Mouse (Mus musculus) myocyte (in vitro differentiated cells): ENCODE data around the gene Scoc. TPM values are rescaled to one million over a fixed set of nuclear protein-coding genes. Genes with fewer than 3 reads are reported as not detected.

Experiments used
- H3K27me3 ChIP-seq: one replicate; pipeline ENCODE4 v1.6.1; 2011; ENCODE audit not compliant: control insufficient read depth, insufficient read depth, insufficient read length
- H3K36me3 ChIP-seq: one replicate; pipeline ENCODE4 v1.6.1; 2011; ENCODE audit not compliant: control insufficient read depth, insufficient read depth
- H3K4me2 ChIP-seq: one replicate; pipeline ENCODE4 v1.6.1; 2011; ENCODE audit warnings: low read depth, control low read depth
- H3K4me3 ChIP-seq: one replicate; pipeline ENCODE4 v1.5.1; 2011; ENCODE audit warnings: mild to moderate bottlenecking, control low read depth, moderate library complexity
- H3K79me2 ChIP-seq: one replicate; pipeline ENCODE4 v1.6.1; 2011; ENCODE audit not compliant: control insufficient read depth, insufficient read depth
- H3ac ChIP-seq: one replicate; pipeline ENCODE4 v1.6.1; 2011; ENCODE audit not compliant: control insufficient read depth, insufficient read length
- CEBPB ChIP-seq: IDR thresholded peaks from 2 replicates; pipeline ENCODE4 v1.6.1; 2011; ENCODE audit warnings: mild to moderate bottlenecking, moderate library complexity; ENCODE audit not compliant: poor library complexity, insufficient read depth, severe bottlenecking
- E2F4 ChIP-seq: IDR thresholded peaks from one replicate; pipeline ENCODE4 v1.6.1; 2011; ENCODE audit warnings: mild to moderate bottlenecking, control low read depth, moderate library complexity; ENCODE audit not compliant: insufficient read depth
- MAX ChIP-seq: IDR thresholded peaks from one replicate; pipeline ENCODE4 v1.6.1; 2011; ENCODE audit warnings: low read depth, mild to moderate bottlenecking, control low read depth
- MYOD1 ChIP-seq, 3 experiments: IDR thresholded peaks; one replicate each; pipeline ENCODE4 v1.6.1; 2011; ENCODE audit warnings: control low read depth in 2 of 3, low read depth in 2 of 3, mild to moderate bottlenecking in 2 of 3, moderate library complexity in 1 of 3; ENCODE audit not compliant: insufficient read length in 2 of 3, control insufficient read depth in 1 of 3
- POLR2A ChIP-seq: IDR thresholded peaks from one replicate; pipeline ENCODE4 v1.6.1; 2011; ENCODE audit warnings: low read depth, mild to moderate bottlenecking, control low read depth, moderate library complexity; ENCODE audit not compliant: insufficient read length
- POLR2AphosphoS2 ChIP-seq: IDR thresholded peaks from one replicate; pipeline ENCODE4 v1.6.1; 2011; ENCODE audit warnings: low read depth, control low read depth; ENCODE audit not compliant: insufficient read length
- REST ChIP-seq: IDR thresholded peaks from one replicate; pipeline ENCODE4 v1.6.1; 2011; ENCODE audit warnings: mild to moderate bottlenecking, control low read depth, moderate library complexity; ENCODE audit not compliant: insufficient read depth, insufficient read length
- TCF12 ChIP-seq: IDR thresholded peaks from one replicate; pipeline ENCODE4 v1.6.1; 2011; ENCODE audit warnings: mild to moderate bottlenecking, control low read depth; ENCODE audit not compliant: poor library complexity, insufficient read depth, severe bottlenecking
- TCF3 ChIP-seq: IDR thresholded peaks from one replicate; pipeline ENCODE4 v1.6.1; 2011; ENCODE audit warnings: low read depth, control low read depth; ENCODE audit not compliant: insufficient read length
- USF1 ChIP-seq: IDR thresholded peaks from one replicate; pipeline ENCODE4 v1.6.1; 2011; ENCODE audit warnings: low read depth, mild to moderate bottlenecking, control low read depth, moderate library complexity
- polyA plus RNA-seq: library from polyadenylated mRNA; unstranded; fragments of >200 nt; fragmentation: generic; extraction: Trizol; gene quantifications from one replicate; pipeline ENCODE4 v1.2.1, GENCODE M21; 2012; ENCODE audit warnings: missing spikeins

The Scoc gene
- polyA plus RNA-seq, 1 experiment, result 22.4 TPM

DNA sequence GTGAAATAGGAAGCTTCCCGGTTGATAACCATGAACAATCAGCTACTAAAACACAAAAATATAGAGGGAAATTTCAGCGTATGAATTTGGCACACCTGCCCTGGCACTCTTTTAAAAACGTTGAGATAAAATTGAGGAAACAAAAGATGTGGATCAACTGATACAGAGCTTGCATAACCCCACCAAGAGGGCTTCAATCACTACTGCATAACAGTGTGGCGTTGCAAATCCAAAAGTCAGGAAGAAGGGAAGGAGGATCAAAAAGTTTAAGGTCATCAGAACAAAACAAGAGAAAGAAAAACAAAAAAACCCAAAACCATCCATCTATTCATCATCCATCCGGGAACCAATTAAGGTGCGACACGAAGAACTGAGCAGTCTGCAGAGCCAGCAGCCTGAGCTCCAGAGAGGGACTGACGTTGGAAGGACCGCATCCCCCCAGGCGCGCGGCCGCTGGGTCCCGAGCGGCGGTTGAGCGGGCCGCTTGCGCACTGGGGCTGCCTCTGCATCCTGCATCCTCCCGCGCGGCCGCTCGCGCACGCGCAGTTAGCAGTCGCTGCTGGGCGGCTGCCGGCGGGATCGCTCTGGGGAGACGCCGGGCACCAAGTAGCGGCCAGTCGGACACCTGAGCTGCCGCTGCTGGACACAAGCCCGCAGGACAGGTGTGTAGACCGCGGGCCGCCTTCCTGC lies 68.7 kb downstream of the Scoc start, which contains the start of gene Clgn:
Gene Clgn (plus strand): TSS at position 552 of the 690 bp plus-strand sequence.
- no peak within 1 kb of the TSS for H3ac ChIP-seq
- H3K4me3 ChIP-seq, result no peak within 1 kb of the TSS
- no peaks in the 10 kb centered on the region for H3K79me2 ChIP-seq
- H3K27me3 ChIP-seq, result peaks cover 19% of the 10 kb centered on the region
- TF ChIP-seq TCF3, result no peak
- peak within 1 kb of the TSS; percentile 9 for H3K4me2 ChIP-seq
- H3K36me3 ChIP-seq, result no peaks in the 10 kb centered on the region

DNA sequence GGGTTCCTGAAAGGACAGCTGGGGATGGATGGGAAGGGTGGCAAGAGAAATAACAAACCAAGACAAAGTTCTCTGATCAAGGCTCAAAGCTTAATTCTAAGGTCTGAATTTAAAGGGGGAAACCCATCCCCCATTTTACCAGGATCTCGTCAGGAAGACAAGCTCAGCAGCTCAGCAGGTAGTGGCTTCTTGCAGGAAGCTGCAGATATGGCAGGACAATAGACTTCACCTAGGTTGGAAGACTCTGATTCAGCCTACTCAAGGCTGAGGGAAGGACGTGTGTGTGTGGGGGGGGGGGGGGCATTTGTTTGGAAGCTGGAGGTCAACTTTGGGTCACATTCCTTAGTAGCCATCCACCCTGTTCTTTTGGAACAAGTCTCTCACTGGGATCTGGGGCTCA lies 75.3 kb downstream of the Scoc start:
- Histone ChIP-seq H3K27me3 (no peaks in the 10 kb centered on the region), H3ac (no peak overlapping the region), H3K36me3 (no peaks in the 10 kb centered on the region), H3K4me3 (no peak overlapping the region), H3K4me2 (no peak overlapping the region), H3K79me2 (no peaks in the 10 kb centered on the region)
- TF ChIP-seq POLR2A (no peak), E2F4 (no peak), MYOD1 (IDR thresholded peaks at IDR 0.05; ENCODE audit: control insufficient read depth in 1 of 3, insufficient read length in 2 of 3, low read depth in 2 of 3) (no peak), CEBPB (no peak), POLR2AphosphoS2 (no peak)

DNA sequence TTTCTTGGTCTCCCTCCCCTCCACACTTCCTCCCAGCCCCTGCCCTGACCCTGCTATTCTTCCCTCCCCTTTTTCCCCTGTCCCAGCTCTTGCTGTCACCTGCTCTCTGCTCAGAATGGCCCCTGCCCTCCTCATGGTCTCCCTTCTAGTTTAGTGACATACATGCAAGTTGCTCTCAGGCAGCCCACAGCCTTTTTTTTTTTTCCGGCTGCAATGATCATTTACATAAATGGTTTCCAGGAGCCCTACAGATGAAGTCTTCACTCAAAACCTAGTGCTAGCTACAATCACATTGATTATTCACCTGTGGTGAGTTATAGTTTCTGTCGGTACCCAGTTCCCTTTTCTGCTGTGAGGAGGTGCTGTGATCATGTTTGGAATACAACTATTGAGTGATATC lies 77.2 kb downstream of the Scoc start:
- Histone ChIP-seq H3K4me3 (no peak overlapping the region), H3K79me2 (no peaks in the 10 kb centered on the region), H3K36me3 (no peaks in the 10 kb centered on the region), H3K27me3 (no peaks in the 10 kb centered on the region), H3ac (no peak overlapping the region), H3K4me2 (no peak overlapping the region)
- TF ChIP-seq CEBPB, result no peak
- no peak for TF ChIP-seq TCF3
- no peak for TF ChIP-seq USF1
- TF ChIP-seq TCF12, result no peak
- TF ChIP-seq REST, result no peak

DNA sequence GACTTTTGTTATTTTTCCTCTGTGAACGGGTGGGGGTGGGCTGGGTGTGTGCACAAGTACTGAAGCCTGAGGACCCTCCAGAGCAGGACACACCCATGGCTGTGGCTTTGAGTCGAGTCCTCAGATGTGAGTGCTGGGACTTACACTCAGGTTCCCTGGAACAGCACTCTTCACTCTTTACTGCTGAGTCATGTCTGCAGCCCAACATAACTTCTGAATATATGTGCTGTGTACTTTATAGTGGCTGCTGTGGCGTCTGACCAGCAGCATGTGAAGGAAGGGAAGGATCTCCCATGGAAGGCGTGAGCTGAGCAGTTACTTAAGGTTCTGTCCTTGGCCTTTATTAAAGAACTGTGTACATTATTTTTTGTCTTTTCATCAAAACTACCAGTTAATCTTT lies 78.0 kb downstream of the Scoc start:
- Histone ChIP-seq H3K4me3 (no peak overlapping the region), H3K4me2 (no peak overlapping the region), H3K27me3 (no peaks in the 10 kb centered on the region), H3K36me3 (no peaks in the 10 kb centered on the region), H3ac (no peak overlapping the region), H3K79me2 (no peaks in the 10 kb centered on the region)
- TF ChIP-seq MAX (no peak), POLR2A (no peak), CEBPB (no peak), TCF3 (no peak), E2F4 (no peak), USF1 (no peak)

Other genes starting within 250 kb of the Scoc start
- not detected for gene Ucp1, start 168.0 kb downstream of the Scoc start, polyA plus RNA-seq
- gene Elmod2, start 125.9 kb downstream of the Scoc start, polyA plus RNA-seq, result 4.0 TPM
- not detected for gene Mgat4d, start 109.9 kb downstream of the Scoc start, polyA plus RNA-seq
- gene Clgn, start 68.5 kb downstream of the Scoc start, polyA plus RNA-seq, result not detected
- gene Olfr370, start 77.4 kb upstream of the Scoc start, polyA plus RNA-seq, result not detected
- gene Ndufb7, start 108.3 kb upstream of the Scoc start, polyA plus RNA-seq, result 421 TPM
- gene Tecr, start 149.6 kb upstream of the Scoc start, polyA plus RNA-seq, result 459 TPM
- gene Dnajb1, start 149.8 kb upstream of the Scoc start, polyA plus RNA-seq, result 17.7 TPM
- gene Gipc1, start 194.3 kb upstream of the Scoc start, polyA plus RNA-seq, result 85.5 TPM
- gene Ptger1, start 208.3 kb upstream of the Scoc start, polyA plus RNA-seq, result 0.78 TPM
- gene Pkn1, start 240.8 kb upstream of the Scoc start, polyA plus RNA-seq, result 34.1 TPM